Mouse (Mus musculus) mouse trophoblast stem cell (cell line): Measurements from ENCODE around the gene Ifih1.

ENCODE experiments used
- in situ Hi-C, 2 experiments: fragments of 300-500 bp; cut with MseI, MboI; formaldehyde crosslinking; loops; 2 replicates in 1 of 2; 3 replicates in 1 of 2; pipeline ENCODE4 v1.15.1; 2025

Ifih1 gene

GRCm38 (mm10) chr2:62549659-62550058, 96.4 kb downstream of the Ifih1 start:
- in situ Hi-C loops, result no loop called here

GRCm38 (mm10) chr2:62549131-62549530, 96.9 kb downstream of the Ifih1 start:
- in situ Hi-C loops, result no loop called here

GRCm38 (mm10) chr2:62548104-62548503, 98.0 kb downstream of the Ifih1 start:
- in situ Hi-C loops, result no loop called here
